Mouse (Mus musculus) inflammation-experienced regulatory T-cells (primary cell): ENCODE data around the gene Klhl13. TPM values are rescaled to one million over a fixed set of nuclear protein-coding genes. Genes with fewer than 3 reads are reported as not detected.

Experiments
- polyA plus RNA-seq, 2 experiments: library from polyadenylated mRNA; unstranded; fragments of 100-300 nt; shearing (Covaris generic); gene quantifications; one replicate each; pipeline ENCODE4 v1.2.1; 2017

Klhl13 gene
- polyA plus RNA-seq, result under 1 TPM in 1 of 2 experiments, not detected in 1; 0.49 TPM

DNA sequence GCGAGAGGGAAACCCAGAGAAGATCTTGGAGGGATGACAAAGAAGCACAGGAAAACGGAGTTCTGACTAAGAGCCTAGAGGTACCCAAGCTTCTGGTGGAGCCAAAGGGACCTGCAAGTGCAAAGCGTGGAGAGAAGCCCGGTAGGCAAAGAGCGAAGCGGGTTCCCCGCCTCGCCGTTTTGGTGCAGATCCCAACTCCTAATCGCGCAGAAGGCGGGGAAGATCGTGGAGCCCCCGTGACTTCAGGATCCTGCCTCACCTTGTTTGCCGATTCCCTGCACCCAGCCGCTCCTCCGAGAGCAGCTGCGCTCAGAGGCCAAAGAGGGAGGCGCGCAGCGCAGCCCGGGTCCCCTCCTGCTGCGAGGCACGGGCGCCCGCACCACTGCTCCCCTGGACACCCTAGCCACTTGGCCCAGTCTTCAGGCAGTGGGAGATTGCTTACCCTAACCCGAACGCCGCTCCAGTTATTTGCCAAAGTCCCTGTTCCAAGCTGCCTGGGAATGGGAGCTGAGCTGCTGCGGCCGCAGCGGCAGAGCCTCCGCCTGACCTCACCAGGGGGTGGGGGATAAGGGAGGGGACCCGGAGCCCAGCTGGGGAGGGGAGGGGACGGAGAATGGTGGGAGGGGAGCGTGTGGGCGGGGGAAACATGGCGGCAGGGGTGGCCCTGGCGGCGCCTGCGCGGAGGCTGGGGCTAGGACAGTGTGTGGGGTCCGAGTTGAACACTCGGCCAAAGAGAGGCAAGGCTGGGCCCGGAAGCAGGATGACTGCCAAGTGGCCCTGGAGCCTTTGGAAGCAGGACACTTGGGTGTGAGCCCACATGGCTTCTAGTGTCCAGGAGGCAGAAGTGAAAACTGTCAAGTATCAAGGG lies at the start of gene Klhl13:
Gene Klhl13 (minus strand): TSS at position 569 of the 868 bp plus-strand sequence.

